Mouse (Mus musculus) neural tube, embryonic 11.5 days (tissue): ENCODE data around the gene Hhex. TPM values are rescaled to one million over a fixed set of nuclear protein-coding genes. Genes with fewer than 3 reads are reported as not detected.

Experiments used
- ATAC-seq: fragments of 200-750 bp; cut with Nextera tagmentation; 2 replicates; pipeline ENCODE4 v1.8.0; 2017; ENCODE audit warnings: moderate number of reproducible peaks, mild to moderate bottlenecking, moderate TSS enrichment, moderate library complexity; ENCODE audit not compliant: insufficient read depth, low FRiP score, low TSS enrichment
- DNase-seq: peaks from one replicate; pipeline ENCODE4 v3.0.0-alpha.2; 2015; ENCODE audit warnings: low spot score
- H3K27ac ChIP-seq: fragments of 300-500 bp; sonication (generic); 2 replicates; pipeline ENCODE4 v1.5.1; 2014; ENCODE audit warnings: low read depth, mild to moderate bottlenecking, low read length
- H3K27me3 ChIP-seq: fragments of 300-500 bp; sonication (generic); 2 replicates; pipeline ENCODE4 v1.6.1; 2014; ENCODE audit warnings: mild to moderate bottlenecking, low read length, mixed read lengths; ENCODE audit not compliant: control insufficient read depth, insufficient read depth
- H3K36me3 ChIP-seq: fragments of 300-500 bp; sonication (generic); 2 replicates; pipeline ENCODE4 v1.6.1; 2014; ENCODE audit warnings: mild to moderate bottlenecking, low read length, moderate library complexity, mixed read lengths; ENCODE audit not compliant: control insufficient read depth, insufficient read depth
- H3K4me1 ChIP-seq: fragments of 300-500 bp; sonication (generic); 2 replicates; pipeline ENCODE4 v1.6.1; 2014; ENCODE audit warnings: low read length, mixed read lengths; ENCODE audit not compliant: control insufficient read depth, insufficient read depth
- H3K4me2 ChIP-seq: fragments of 300-500 bp; sonication (generic); 2 replicates; pipeline ENCODE4 v1.6.1; 2014; ENCODE audit warnings: low read depth, mild to moderate bottlenecking, moderate library complexity
- H3K4me3 ChIP-seq: fragments of 300-500 bp; sonication (generic); 2 replicates; pipeline ENCODE4 v1.5.1; 2014; ENCODE audit warnings: low read depth, low read length
- H3K9ac ChIP-seq: fragments of 300-500 bp; sonication (generic); 2 replicates; pipeline ENCODE4 v1.6.1; 2014; ENCODE audit warnings: mild to moderate bottlenecking, low read length
- H3K9me3 ChIP-seq: fragments of 300-500 bp; sonication (generic); 2 replicates; pipeline ENCODE4 v1.6.1; 2016; ENCODE audit warnings: low read length; ENCODE audit not compliant: control insufficient read depth
- WGBS: fragments of 180-500 bp; shearing (Covaris S2); extraction: QIAGEN DNeasy Blood & Tissue Kit; methylation state at CpG from one replicate; pipeline ENCODE4 v1.1.7; 2014; 5-methylcytosine and 5-hydroxymethylcytosine counted together
- polyA plus RNA-seq: library from polyadenylated mRNA; unstranded; fragments of >200 nt; fragmentation: Nextera tagmentation; extraction: Ambion mirVana; gene quantifications from 2 replicates; pipeline ENCODE4 v1.2.1, GENCODE M21; 2014

The Hhex gene
- polyA plus RNA-seq, 1 experiment from 2014 or later = 4.5 TPM

GRCm38 (mm10) chr19:37468841-37469566 lies 34.4 kb downstream of the Hhex start:
- Histone ChIP-seq H3K4me1 (no peaks in the 10 kb centered on the region), H3K9me3 (no peaks in the 10 kb centered on the region), H3K36me3 (no peaks in the 10 kb centered on the region), H3K4me3 (no peak overlapping the region), H3K9ac (no peak overlapping the region), H3K27me3 (no peaks in the 10 kb centered on the region), H3K4me2 (no peak overlapping the region), H3K27ac (no peak overlapping the region)
- 66% methylated on average over 6 of the region's 6 CpGs for WGBS
- ATAC-seq (no peak), DNase-seq (no peak)

GRCm38 (mm10) chr19:37471680-37472079 lies 37.1 kb downstream of the Hhex start:
- Histone ChIP-seq H3K27me3 (no peaks in the 10 kb centered on the region), H3K4me3 (no peak overlapping the region), H3K27ac (no peak overlapping the region), H3K9me3 (no peaks in the 10 kb centered on the region), H3K4me2 (no peak overlapping the region), H3K36me3 (no peaks in the 10 kb centered on the region), H3K4me1 (no peaks in the 10 kb centered on the region), H3K9ac (no peak overlapping the region)
- 85% methylated on average over 4 of the region's 4 CpGs for WGBS
- DNase-seq (no peak), ATAC-seq (no peak)

DNA sequence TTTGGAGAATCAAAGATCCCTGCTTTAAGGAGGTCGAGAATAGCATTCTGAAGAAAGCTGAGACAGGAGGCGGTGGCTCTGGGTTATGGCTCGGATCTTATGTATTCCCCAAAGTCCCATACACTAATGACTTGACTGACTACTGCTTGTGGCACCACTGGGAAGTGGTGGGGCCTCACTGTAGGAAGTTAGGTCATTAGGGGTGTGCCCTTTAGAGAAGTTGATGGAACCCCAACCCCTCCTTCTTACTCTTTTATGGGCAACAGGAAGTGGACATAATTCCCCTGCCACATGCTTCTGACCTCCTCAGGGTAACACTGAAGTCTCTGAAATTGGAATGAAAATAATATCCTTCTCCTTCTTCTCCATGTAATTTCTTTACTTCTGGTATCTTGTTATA lies 38.0 kb downstream of the Hhex start:
- H3K4me1 ChIP-seq = no peaks in the 10 kb centered on the region
- H3K4me3 ChIP-seq = no peak overlapping the region
- no peaks in the 10 kb centered on the region for H3K36me3 ChIP-seq
- H3K4me2 ChIP-seq = no peak overlapping the region
- H3K27ac ChIP-seq = no peak overlapping the region
- 82% methylated on average over 3 of the region's 3 CpGs for WGBS
- DNase-seq = no peak
- no peaks in the 10 kb centered on the region for H3K9me3 ChIP-seq
- no peaks in the 10 kb centered on the region for H3K27me3 ChIP-seq
- ATAC-seq = no peak
- H3K9ac ChIP-seq = no peak overlapping the region

- H3K27me3 ChIP-seq = no peaks in the 10 kb centered on the region
- H3K9ac ChIP-seq = no peak overlapping the region
- DNase-seq (no peak), ATAC-seq (no peak)
- H3K9me3 ChIP-seq = no peaks in the 10 kb centered on the region
- no peaks in the 10 kb centered on the region for H3K36me3 ChIP-seq
- H3K27ac ChIP-seq = no peak overlapping the region
- 71% methylated on average over 8 of the region's 8 CpGs for WGBS
- no peak overlapping the region for H3K4me2 ChIP-seq
- no peaks in the 10 kb centered on the region for H3K4me1 ChIP-seq
- H3K4me3 ChIP-seq = no peak overlapping the region
These were observed 47.1 kb downstream of the Hhex start for GRCm38 (mm10) chr19:37481704-37482103.

- ATAC-seq = no peak
- WGBS = 90% methylated on average over 14 of the region's 14 CpGs
- no peaks in the 10 kb centered on the region for H3K4me1 ChIP-seq
- H3K27ac ChIP-seq = no peak overlapping the region
- H3K4me2 ChIP-seq = no peak overlapping the region
- no peaks in the 10 kb centered on the region for H3K36me3 ChIP-seq
- H3K4me3 ChIP-seq = no peak overlapping the region
- H3K9ac ChIP-seq = no peak overlapping the region
- H3K27me3 ChIP-seq = no peaks in the 10 kb centered on the region
- DNase-seq = no peak
- no peaks in the 10 kb centered on the region for H3K9me3 ChIP-seq
These were observed 48.1 kb downstream of the Hhex start for GRCm38 (mm10) chr19:37482556-37483187.

DNA sequence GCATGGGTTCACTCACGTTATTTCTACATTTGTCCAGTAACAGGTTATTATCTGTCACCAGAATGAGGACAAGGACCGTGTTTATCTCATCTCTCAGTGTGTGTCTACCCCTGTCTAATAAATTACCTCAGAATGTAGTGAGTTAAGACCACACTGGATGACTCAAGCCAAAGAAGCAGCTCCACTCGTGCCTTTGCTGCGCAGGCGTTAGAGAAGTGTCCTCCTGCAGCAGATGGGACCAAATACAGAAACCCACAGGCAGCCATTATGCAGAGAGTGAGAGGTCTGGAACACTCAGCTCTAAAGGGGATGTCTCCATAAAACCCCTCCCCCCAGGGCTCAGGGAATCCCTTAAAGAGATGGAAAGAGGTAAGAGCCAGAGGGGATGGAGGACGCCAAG lies 50.2 kb downstream of the Hhex start:
- Histone ChIP-seq H3K9ac (no peak overlapping the region), H3K4me1 (no peaks in the 10 kb centered on the region), H3K4me2 (no peak overlapping the region), H3K4me3 (no peak overlapping the region), H3K27ac (no peak overlapping the region), H3K36me3 (no peaks in the 10 kb centered on the region), H3K9me3 (no peaks in the 10 kb centered on the region), H3K27me3 (no peaks in the 10 kb centered on the region)
- 84% methylated on average over 6 of the region's 6 CpGs for WGBS
- ATAC-seq (no peak), DNase-seq (no peak)

DNA sequence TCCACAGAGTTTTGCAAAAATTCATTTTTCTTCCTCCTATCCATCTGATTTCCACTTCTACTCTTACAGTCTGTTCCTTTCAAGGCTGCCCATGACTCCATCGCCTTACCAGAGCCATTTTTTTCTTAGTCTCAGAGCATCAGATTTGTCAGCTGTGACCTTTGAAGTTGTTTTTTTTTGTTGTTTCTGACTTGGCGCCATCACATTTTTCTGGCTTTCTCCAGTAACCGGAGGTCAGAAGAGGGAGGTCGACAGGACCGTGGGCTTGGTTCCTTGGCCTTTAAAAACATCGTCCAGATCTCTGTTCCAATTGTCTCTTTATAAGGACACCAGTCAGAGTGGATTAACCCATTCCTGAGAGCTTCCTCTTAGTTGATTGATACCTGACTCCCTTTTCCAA lies 52.2 kb downstream of the Hhex start:
- no peak overlapping the region for H3K4me2 ChIP-seq
- ATAC-seq = no peak
- DNase-seq = no peak

DNA sequence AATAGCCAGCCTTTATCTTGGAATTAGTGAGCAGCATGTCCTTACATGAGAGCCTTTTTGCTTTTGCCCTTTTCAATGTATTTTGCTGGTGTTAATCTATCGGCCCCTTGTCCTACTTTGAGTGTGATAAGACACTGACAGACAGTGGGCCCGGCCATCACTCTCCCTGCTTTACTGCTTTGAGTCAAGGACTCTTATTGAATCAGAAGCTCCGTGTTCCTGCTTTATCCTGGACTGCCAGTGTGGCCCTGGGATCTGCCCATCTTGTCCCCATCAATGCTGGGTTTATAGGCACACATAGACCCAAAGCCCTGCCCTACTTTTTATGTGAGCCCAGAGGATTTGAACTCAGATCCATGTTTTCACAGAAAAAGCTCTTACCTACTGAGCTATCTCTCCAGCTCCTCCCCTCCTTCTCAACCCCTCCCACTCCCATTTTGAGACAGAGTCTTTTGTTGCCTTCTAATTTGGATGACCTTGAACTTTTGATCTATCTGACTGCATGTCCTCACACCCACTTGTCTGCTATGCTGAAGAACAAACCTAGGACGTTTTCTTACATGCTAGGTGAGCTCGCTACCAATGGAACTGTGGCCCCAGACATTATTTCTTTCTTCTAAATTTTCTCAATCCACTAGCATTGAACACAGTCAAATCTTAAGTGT lies 53.3 kb downstream of the Hhex start:
- Histone ChIP-seq H3K27ac (no peak overlapping the region), H3K27me3 (no peaks in the 10 kb centered on the region), H3K4me1 (no peaks in the 10 kb centered on the region), H3K4me3 (no peak overlapping the region), H3K9ac (no peak overlapping the region), H3K36me3 (no peaks in the 10 kb centered on the region), H3K4me2 (no peak overlapping the region), H3K9me3 (no peaks in the 10 kb centered on the region)
- ATAC-seq (no peak), DNase-seq (no peak)
- WGBS = 89% methylated on average over 5 of the region's 5 CpGs

More for the DNA sequence above, 52.2 kb downstream of the Hhex start:
- Histone ChIP-seq H3K27ac (no peak overlapping the region), H3K9ac (no peak overlapping the region), H3K36me3 (no peaks in the 10 kb centered on the region), H3K9me3 (no peaks in the 10 kb centered on the region), H3K4me1 (no peaks in the 10 kb centered on the region), H3K4me3 (no peak overlapping the region), H3K27me3 (no peaks in the 10 kb centered on the region)
- 86% methylated on average over 6 of the region's 6 CpGs for WGBS
